Mouse (Mus musculus) embryonic facial prominence, embryonic 10.5 days (tissue): ENCODE measurements around the gene Fgfr3. TPM values are rescaled to one million over a fixed set of nuclear protein-coding genes. Genes with fewer than 3 reads are reported as not detected.

Experiments
- DNase-seq: peaks from one replicate; pipeline ENCODE4 v3.0.0-alpha.2; 2017; ENCODE audit warnings: low spot score
- H3K27ac ChIP-seq: fragments of 300-500 bp; sonication (generic); replicated peaks from 2 replicates; pipeline ENCODE4 v1.5.1; 2016; ENCODE audit warnings: mild to moderate bottlenecking
- H3K27me3 ChIP-seq: fragments of 300-500 bp; sonication (generic); replicated peaks from 2 replicates; pipeline ENCODE4 v1.6.1; 2016; ENCODE audit warnings: low read depth, mild to moderate bottlenecking; ENCODE audit not compliant: poor library complexity, severe bottlenecking
- H3K36me3 ChIP-seq: fragments of 300-500 bp; sonication (generic); replicated peaks from 2 replicates; pipeline ENCODE4 v1.6.1; 2016; ENCODE audit warnings: mild to moderate bottlenecking, moderate library complexity
- H3K4me1 ChIP-seq: fragments of 300-500 bp; sonication (generic); 2 replicates; pipeline ENCODE4 v1.6.1; 2016
- H3K4me3 ChIP-seq: fragments of 300-500 bp; sonication (generic); 2 replicates; pipeline ENCODE4 v1.5.1; 2016; ENCODE audit warnings: mild to moderate bottlenecking, moderate library complexity
- H3K9me3 ChIP-seq: fragments of 300-500 bp; sonication (generic); 2 replicates; pipeline ENCODE4 v1.6.1; 2016; ENCODE audit warnings: mild to moderate bottlenecking
- WGBS: fragments of 180-500 bp; shearing (Covaris S2); methylation state at CpG from one replicate; pipeline ENCODE4 v1.1.7; 2016; 5-methylcytosine and 5-hydroxymethylcytosine counted together
- polyA plus RNA-seq: library from polyadenylated mRNA; unstranded; fragments of >200 nt; fragmentation: Nextera tagmentation; extraction: Ambion mirVana; gene quantifications from 2 replicates; pipeline ENCODE4 v1.2.1, GENCODE M21; 2016

Fgfr3 gene
- polyA plus RNA-seq, 1 experiment from 2014 or later: 12.9 TPM

- 39% methylated on average over 8 of the region's 8 CpGs for WGBS
- peak overlapping the region; percentile 75 for H3K27ac ChIP-seq
These were observed 17.5 kb upstream of the Fgfr3 start for GRCm38 (mm10) chr5:33703999-33704398.

GRCm38 (mm10) chr5:33704945-33705611 lies 16.4 kb upstream of the Fgfr3 start:
- H3K27me3 ChIP-seq: peaks cover 56% of the 10 kb centered on the region
- no peaks in the 10 kb centered on the region for H3K36me3 ChIP-seq
- H3K27ac ChIP-seq: peak overlapping the region; percentile 75
- peak; percentile 79 for DNase-seq
- peak overlapping the region; percentile 27 for H3K4me3 ChIP-seq
- peaks cover 65% of the 10 kb centered on the region for H3K4me1 ChIP-seq
- H3K9me3 ChIP-seq: no peaks in the 10 kb centered on the region
- WGBS: 2% methylated on average over 11 of the region's 11 CpGs

More at GRCm38 (mm10) chr5:33703999-33704398, 17.5 kb upstream of the Fgfr3 start:
- Histone ChIP-seq H3K4me1 (peaks cover 76% of the 10 kb centered on the region), H3K9me3 (no peaks in the 10 kb centered on the region), H3K36me3 (no peaks in the 10 kb centered on the region), H3K4me3 (0 out of 2 replicates have a peak overlapping the region, but pooled peaks have one; percentile 4), H3K27me3 (peaks cover 67% of the 10 kb centered on the region)
- no peak for DNase-seq

- WGBS: 24% methylated on average over 9 of the region's 9 CpGs
- no peak for DNase-seq
- H3K36me3 ChIP-seq: no peaks in the 10 kb centered on the region
- H3K27me3 ChIP-seq: peaks cover 49% of the 10 kb centered on the region
- H3K9me3 ChIP-seq: no peaks in the 10 kb centered on the region
- peak overlapping the region; percentile 75 for H3K27ac ChIP-seq
- H3K4me1 ChIP-seq: peaks cover 58% of the 10 kb centered on the region
- H3K4me3 ChIP-seq: peak overlapping the region; percentile 27
These were observed 15.7 kb upstream of the Fgfr3 start for GRCm38 (mm10) chr5:33705612-33706349.

- Histone ChIP-seq H3K36me3 (no peaks in the 10 kb centered on the region), H3K27ac (peak overlapping the region; percentile 75), H3K9me3 (no peaks in the 10 kb centered on the region), H3K4me3 (no peak overlapping the region), H3K4me1 (peaks cover 53% of the 10 kb centered on the region), H3K27me3 (peaks cover 44% of the 10 kb centered on the region)
- no peak for DNase-seq
- 92% methylated on average over 1 of the region's 1 CpGs for WGBS
These were observed 15.2 kb upstream of the Fgfr3 start for GRCm38 (mm10) chr5:33706350-33706629.

- Histone ChIP-seq H3K27ac (0 out of 2 replicates have a peak overlapping the region, but pooled peaks have one; percentile 8), H3K4me1 (peaks cover 44% of the 10 kb centered on the region), H3K36me3 (no peaks in the 10 kb centered on the region), H3K27me3 (peaks cover 36% of the 10 kb centered on the region), H3K4me3 (no peak overlapping the region), H3K9me3 (no peaks in the 10 kb centered on the region)
- WGBS: 81% methylated on average over 4 of the region's 4 CpGs
- no peak for DNase-seq
These were observed 14.3 kb upstream of the Fgfr3 start for GRCm38 (mm10) chr5:33707163-33707562.

GRCm38 (mm10) chr5:33709037-33709436 lies 12.4 kb upstream of the Fgfr3 start:
- H3K27ac ChIP-seq: no peak overlapping the region
- 53% methylated on average over 2 of the region's 2 CpGs for WGBS
- peaks cover 40% of the 10 kb centered on the region for H3K27me3 ChIP-seq
- no peak overlapping the region for H3K4me3 ChIP-seq
- peaks cover 38% of the 10 kb centered on the region for H3K4me1 ChIP-seq
- no peak for DNase-seq
- H3K36me3 ChIP-seq: no peaks in the 10 kb centered on the region
- H3K9me3 ChIP-seq: no peaks in the 10 kb centered on the region

GRCm38 (mm10) chr5:33712550-33712949 lies 8.9 kb upstream of the Fgfr3 start:
- WGBS: 74% methylated on average over 2 of the region's 2 CpGs
- H3K27me3 ChIP-seq: peaks cover 46% of the 10 kb centered on the region

GRCm38 (mm10) chr5:33715182-33715581 lies 6.3 kb upstream of the Fgfr3 start:
- peak overlapping the region; percentile 66 for H3K27ac ChIP-seq
- 53% methylated on average over 2 of the region's 2 CpGs for WGBS
- no peak for DNase-seq
- H3K27me3 ChIP-seq: peaks cover 66% of the 10 kb centered on the region
- H3K36me3 ChIP-seq: no peaks in the 10 kb centered on the region
- no peak overlapping the region for H3K4me3 ChIP-seq
- no peaks in the 10 kb centered on the region for H3K9me3 ChIP-seq
- peaks cover 21% of the 10 kb centered on the region for H3K4me1 ChIP-seq

More at GRCm38 (mm10) chr5:33712550-33712949, 8.9 kb upstream of the Fgfr3 start:
- no peak overlapping the region for H3K4me3 ChIP-seq
- H3K36me3 ChIP-seq: no peaks in the 10 kb centered on the region
- H3K4me1 ChIP-seq: peaks cover 19% of the 10 kb centered on the region
- no peak for DNase-seq
- no peaks in the 10 kb centered on the region for H3K9me3 ChIP-seq
- no peak overlapping the region for H3K27ac ChIP-seq

- H3K27me3 ChIP-seq: peaks cover 79% of the 10 kb centered on the region
- WGBS: 77% methylated on average over 6 of the region's 6 CpGs
These were observed 5.0 kb upstream of the Fgfr3 start for GRCm38 (mm10) chr5:33716467-33716866.

GRCm38 (mm10) chr5:33718460-33718859 lies 3.0 kb upstream of the Fgfr3 start:
- DNase-seq: no peak
- H3K27ac ChIP-seq: peak overlapping the region; percentile 5; the same call in 1 of the 2 replicates
- peaks cover 85% of the 10 kb centered on the region for H3K27me3 ChIP-seq
- 66% methylated on average over 5 of the region's 5 CpGs for WGBS
- no peak overlapping the region for H3K4me3 ChIP-seq
- no peaks in the 10 kb centered on the region for H3K36me3 ChIP-seq
- no peaks in the 10 kb centered on the region for H3K9me3 ChIP-seq
- H3K4me1 ChIP-seq: peaks cover 52% of the 10 kb centered on the region

More at GRCm38 (mm10) chr5:33716467-33716866, 5.0 kb upstream of the Fgfr3 start:
- no peaks in the 10 kb centered on the region for H3K36me3 ChIP-seq
- peak; percentile 26 for DNase-seq
- no peaks in the 10 kb centered on the region for H3K9me3 ChIP-seq
- peaks cover 33% of the 10 kb centered on the region for H3K4me1 ChIP-seq
- H3K4me3 ChIP-seq: no peak overlapping the region
- H3K27ac ChIP-seq: no peak overlapping the region; the same call in 1 of the 2 replicates

GRCm38 (mm10) chr5:33720852-33721490 lies 503 bp upstream of the Fgfr3 start:
- Histone ChIP-seq H3K4me3 (peak overlapping the region; percentile 77), H3K27ac (peak overlapping the region; percentile 87), H3K4me1 (peaks cover 62% of the 10 kb centered on the region), H3K36me3 (no peaks in the 10 kb centered on the region), H3K27me3 (peaks cover 85% of the 10 kb centered on the region), H3K9me3 (no peaks in the 10 kb centered on the region)
- DNase-seq: no peak
- 12% methylated on average over 8 of the region's 8 CpGs for WGBS

GRCm38 (mm10) chr5:33722266-33723018 lies 968 bp downstream of the Fgfr3 start:
- H3K27me3 ChIP-seq: peaks cover 91% of the 10 kb centered on the region
- WGBS: under 1% methylated on average over 53 of the region's 53 CpGs
- peak overlapping the region; percentile 87 for H3K27ac ChIP-seq
- peaks cover 51% of the 10 kb centered on the region for H3K4me1 ChIP-seq
- H3K36me3 ChIP-seq: no peaks in the 10 kb centered on the region; the same call in 1 of the 2 replicates
- peak; percentile 49 for DNase-seq
- H3K9me3 ChIP-seq: no peaks in the 10 kb centered on the region
- H3K4me3 ChIP-seq: peak overlapping the region; percentile 77
